Mouse (Mus musculus) midbrain, embryonic 16.5 days (tissue): ENCODE data around the gene Gsc2. TPM values are rescaled to one million over a fixed set of nuclear protein-coding genes. Genes with fewer than 3 reads are reported as not detected.

ENCODE experiments used
- ATAC-seq: fragments of 200-750 bp; cut with Nextera tagmentation; 2 replicates; pipeline ENCODE4 v1.8.0; 2017; ENCODE audit warnings: moderate TSS enrichment
- H3K27ac ChIP-seq: fragments of 300-500 bp; sonication (generic); 2 replicates; pipeline ENCODE4 v1.5.1; 2014; ENCODE audit warnings: mild to moderate bottlenecking, low read length, mixed read lengths
- H3K27me3 ChIP-seq: fragments of 300-500 bp; sonication (generic); 2 replicates; pipeline ENCODE4 v1.6.1; 2014; ENCODE audit warnings: low read depth, low read length, mixed read lengths; ENCODE audit not compliant: control insufficient read depth, insufficient read depth
- H3K36me3 ChIP-seq: fragments of 300-500 bp; sonication (generic); 2 replicates; pipeline ENCODE4 v1.6.1; 2014; ENCODE audit warnings: mild to moderate bottlenecking, low read length, moderate library complexity, mixed read lengths; ENCODE audit not compliant: control insufficient read depth, insufficient read depth
- H3K4me1 ChIP-seq: fragments of 300-500 bp; sonication (generic); 2 replicates; pipeline ENCODE4 v1.6.1; 2014; ENCODE audit warnings: mild to moderate bottlenecking, low read length, mixed read lengths; ENCODE audit not compliant: control insufficient read depth, insufficient read depth
- H3K4me2 ChIP-seq: fragments of 300-500 bp; sonication (generic); 2 replicates; pipeline ENCODE4 v1.6.1; 2014; ENCODE audit warnings: mild to moderate bottlenecking, low read length, mixed read lengths
- H3K4me3 ChIP-seq: fragments of 300-500 bp; sonication (generic); 2 replicates; pipeline ENCODE4 v1.5.1; 2014; ENCODE audit warnings: low read depth, mild to moderate bottlenecking, low read length, moderate library complexity, mixed read lengths
- H3K9ac ChIP-seq: fragments of 300-500 bp; sonication (generic); 2 replicates; pipeline ENCODE4 v1.6.1; 2014; ENCODE audit warnings: low read depth, low read length, mixed read lengths
- H3K9me3 ChIP-seq: fragments of 300-500 bp; sonication (generic); replicated peaks from 2 replicates; pipeline ENCODE4 v1.6.1; 2014; ENCODE audit warnings: mild to moderate bottlenecking, low read length, mixed read lengths; ENCODE audit not compliant: control insufficient read depth, poor library complexity, severe bottlenecking
- WGBS: fragments of 180-500 bp; shearing (Covaris S2); extraction: QIAGEN DNeasy Blood & Tissue Kit; methylation state at CpG from one replicate; pipeline ENCODE4 v1.1.7; 2014; 5-methylcytosine and 5-hydroxymethylcytosine counted together
- polyA plus RNA-seq: library from polyadenylated mRNA; unstranded; fragments of >200 nt; fragmentation: Nextera tagmentation; extraction: Ambion mirVana; gene quantifications from 2 replicates; pipeline ENCODE4 v1.2.1, GENCODE M21; 2015

The Gsc2 gene
- polyA plus RNA-seq, 1 experiment from 2014 or later: 0.46 TPM

GRCm38 (mm10) chr16:17939255-17939751 lies 24.4 kb upstream of the Gsc2 start:
- Histone ChIP-seq H3K27me3 (no peaks in the 10 kb centered on the region), H3K4me1 (no peaks in the 10 kb centered on the region), H3K4me2 (no peak overlapping the region), H3K27ac (no peak overlapping the region), H3K9ac (no peak overlapping the region), H3K4me3 (no peak overlapping the region), H3K36me3 (no peaks in the 10 kb centered on the region), H3K9me3 (no peaks in the 10 kb centered on the region)
- ATAC-seq: no peak
- WGBS: 50% methylated on average over 9 of the region's 9 CpGs

- Histone ChIP-seq H3K27ac (no peak overlapping the region), H3K9ac (no peak overlapping the region), H3K4me2 (no peak overlapping the region), H3K9me3 (no peaks in the 10 kb centered on the region), H3K4me1 (no peaks in the 10 kb centered on the region), H3K4me3 (no peak overlapping the region), H3K36me3 (no peaks in the 10 kb centered on the region), H3K27me3 (no peaks in the 10 kb centered on the region)
- no peak for ATAC-seq
- 7% methylated on average over 7 of the region's 7 CpGs for WGBS
These were observed 24.0 kb upstream of the Gsc2 start for GRCm38 (mm10) chr16:17938821-17939220.

- Histone ChIP-seq H3K9me3 (no peaks in the 10 kb centered on the region), H3K9ac (no peak overlapping the region), H3K4me1 (no peaks in the 10 kb centered on the region), H3K36me3 (no peaks in the 10 kb centered on the region), H3K4me3 (no peak overlapping the region), H3K27ac (no peak overlapping the region), H3K27me3 (no peaks in the 10 kb centered on the region), H3K4me2 (no peak overlapping the region)
- 88% methylated on average over 7 of the region's 7 CpGs for WGBS
- no peak for ATAC-seq
These were observed 23.3 kb upstream of the Gsc2 start for GRCm38 (mm10) chr16:17938187-17938586.

GRCm38 (mm10) chr16:17936776-17937175 lies 21.9 kb upstream of the Gsc2 start:
- no peaks in the 10 kb centered on the region for H3K36me3 ChIP-seq
- no peaks in the 10 kb centered on the region for H3K27me3 ChIP-seq
- H3K4me3 ChIP-seq: no peak overlapping the region
- H3K9me3 ChIP-seq: no peaks in the 10 kb centered on the region
- H3K9ac ChIP-seq: no peak overlapping the region
- H3K4me1 ChIP-seq: no peaks in the 10 kb centered on the region
- ATAC-seq: no peak
- H3K4me2 ChIP-seq: no peak overlapping the region
- H3K27ac ChIP-seq: no peak overlapping the region
- 82% methylated on average over 10 of the region's 10 CpGs for WGBS

GRCm38 (mm10) chr16:17934445-17934910 lies 19.6 kb upstream of the Gsc2 start:
- H3K4me1 ChIP-seq: no peaks in the 10 kb centered on the region
- H3K27ac ChIP-seq: no peak overlapping the region
- no peak overlapping the region for H3K4me2 ChIP-seq
- no peak for ATAC-seq
- H3K36me3 ChIP-seq: no peaks in the 10 kb centered on the region
- no peaks in the 10 kb centered on the region for H3K27me3 ChIP-seq
- H3K9ac ChIP-seq: no peak overlapping the region
- H3K4me3 ChIP-seq: no peak overlapping the region
- 65% methylated on average over 3 of the region's 3 CpGs for WGBS
- no peaks in the 10 kb centered on the region for H3K9me3 ChIP-seq

GRCm38 (mm10) chr16:17933594-17934444 lies 19.0 kb upstream of the Gsc2 start:
- WGBS: 76% methylated on average over 9 of the region's 9 CpGs
- H3K9ac ChIP-seq: no peak overlapping the region
- H3K27me3 ChIP-seq: no peaks in the 10 kb centered on the region
- H3K4me3 ChIP-seq: no peak overlapping the region
- no peak overlapping the region for H3K4me2 ChIP-seq
- no peak overlapping the region for H3K27ac ChIP-seq
- no peaks in the 10 kb centered on the region for H3K9me3 ChIP-seq
- H3K4me1 ChIP-seq: peaks cover 2% of the 10 kb centered on the region
- ATAC-seq: no peak
- no peaks in the 10 kb centered on the region for H3K36me3 ChIP-seq

GRCm38 (mm10) chr16:17931906-17932460 lies 17.1 kb upstream of the Gsc2 start:
- Histone ChIP-seq H3K9me3 (no peaks in the 10 kb centered on the region), H3K36me3 (no peaks in the 10 kb centered on the region), H3K4me3 (no peak overlapping the region), H3K27me3 (no peaks in the 10 kb centered on the region), H3K9ac (no peak overlapping the region), H3K27ac (no peak overlapping the region), H3K4me1 (peaks cover 6% of the 10 kb centered on the region), H3K4me2 (no peak overlapping the region)
- no peak for ATAC-seq
- WGBS: 72% methylated on average over 5 of the region's 5 CpGs

GRCm38 (mm10) chr16:17929631-17930030 lies 14.8 kb upstream of the Gsc2 start:
- Histone ChIP-seq H3K36me3 (peaks cover 10% of the 10 kb centered on the region), H3K9ac (no peak overlapping the region), H3K27ac (no peak overlapping the region; the same call in 1 of the 2 replicates), H3K9me3 (no peaks in the 10 kb centered on the region), H3K4me3 (no peak overlapping the region), H3K4me2 (no peak overlapping the region), H3K4me1 (peaks cover 15% of the 10 kb centered on the region), H3K27me3 (no peaks in the 10 kb centered on the region)
- ATAC-seq: no peak
- 58% methylated on average over 2 of the region's 2 CpGs for WGBS

- Histone ChIP-seq H3K4me2 (peak overlapping the region; percentile 94), H3K9ac (no peak overlapping the region), H3K4me1 (peaks cover 15% of the 10 kb centered on the region), H3K27me3 (no peaks in the 10 kb centered on the region), H3K9me3 (no peaks in the 10 kb centered on the region), H3K27ac (peak overlapping the region; percentile 92), H3K36me3 (peaks cover 10% of the 10 kb centered on the region), H3K4me3 (no peak overlapping the region)
- 0% methylated on average over 2 of the region's 2 CpGs for WGBS
- peak; percentile 4; the same call in 1 of the 2 replicates for ATAC-seq
These were observed 14.4 kb upstream of the Gsc2 start for GRCm38 (mm10) chr16:17929211-17929610.
